Mouse (Mus musculus) kidney, postnatal 4 days (tissue): ENCODE data around the gene Dnajc21.

Source experiments
- DNase-seq, 2 experiments: peaks; one replicate each; pipeline ENCODE4 v3.0.0; 2021; ENCODE audit warnings: mixed read lengths in 2 of 2

Dnajc21 gene

DNA sequence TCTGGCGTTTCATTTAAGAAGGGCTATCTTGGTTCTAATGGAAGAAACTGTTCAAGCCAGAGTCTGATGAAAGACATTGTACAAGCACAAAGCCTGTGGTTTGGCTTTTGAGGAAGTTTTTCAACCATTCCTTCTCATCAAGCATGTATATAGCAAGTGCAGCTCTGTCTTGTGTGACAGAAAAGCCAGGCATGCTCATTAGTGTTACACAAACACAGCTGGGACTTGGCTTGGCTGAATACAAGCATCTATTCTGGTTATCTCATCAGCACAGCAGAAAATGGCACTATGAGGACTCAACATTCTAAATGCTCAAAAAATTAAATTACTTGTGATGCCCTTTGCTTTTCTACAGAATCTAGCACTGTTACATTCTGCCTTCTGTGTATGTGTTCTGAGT is 33.4 kb downstream of the Dnajc21 start:
- no peak for DNase-seq

- DNase-seq, result no peak
Measured at GRCm38 (mm10) chr15:10426545-10427266, 43.6 kb downstream of the Dnajc21 start.

DNA sequence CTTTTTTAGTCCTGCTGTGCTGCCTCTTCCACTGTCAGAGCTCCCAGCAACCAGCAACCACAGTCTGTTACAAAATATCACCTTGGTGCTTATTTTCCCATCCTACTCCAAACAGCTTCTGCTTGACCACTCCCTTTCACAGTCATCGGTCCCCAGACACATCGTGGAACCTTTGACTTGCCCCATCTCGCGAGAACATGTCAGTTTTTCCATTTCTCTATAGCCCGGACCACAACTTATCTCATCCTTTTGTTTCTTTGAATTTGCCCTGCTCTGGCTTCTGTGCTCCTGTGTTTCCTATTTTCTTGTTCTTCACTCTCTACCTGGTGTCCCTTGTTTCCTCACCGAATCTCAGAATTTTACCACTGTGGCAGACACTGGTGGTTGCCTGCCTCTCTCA is 44.2 kb downstream of the Dnajc21 start:
- DNase-seq, result no peak

- no peak for DNase-seq
Measured at GRCm38 (mm10) chr15:10421785-10422144, 48.6 kb downstream of the Dnajc21 start.

GRCm38 (mm10) chr15:10421138-10421784 is 49.1 kb downstream of the Dnajc21 start:
- peak in 1 of 2 experiments; percentile 15 for DNase-seq

DNA sequence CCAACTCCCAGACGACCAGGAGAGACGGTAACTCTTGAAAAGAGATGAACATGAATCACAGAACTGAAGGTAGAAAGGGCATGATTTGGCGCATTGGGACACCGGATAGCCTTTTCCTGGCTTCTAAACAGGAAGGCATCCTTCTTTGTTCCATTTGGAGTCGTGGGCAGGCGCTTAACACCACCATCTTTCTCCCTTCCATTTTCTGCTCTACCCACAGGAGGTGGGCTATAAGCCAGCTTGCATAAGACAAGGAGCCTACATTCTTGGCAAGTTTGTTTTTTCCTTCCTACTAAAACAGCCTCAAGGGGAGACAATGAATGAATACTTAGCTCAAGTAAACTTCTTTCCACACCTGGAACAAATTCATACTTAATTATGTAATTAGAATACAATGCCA is 56.7 kb downstream of the Dnajc21 start:
- DNase-seq, result no peak

DNA sequence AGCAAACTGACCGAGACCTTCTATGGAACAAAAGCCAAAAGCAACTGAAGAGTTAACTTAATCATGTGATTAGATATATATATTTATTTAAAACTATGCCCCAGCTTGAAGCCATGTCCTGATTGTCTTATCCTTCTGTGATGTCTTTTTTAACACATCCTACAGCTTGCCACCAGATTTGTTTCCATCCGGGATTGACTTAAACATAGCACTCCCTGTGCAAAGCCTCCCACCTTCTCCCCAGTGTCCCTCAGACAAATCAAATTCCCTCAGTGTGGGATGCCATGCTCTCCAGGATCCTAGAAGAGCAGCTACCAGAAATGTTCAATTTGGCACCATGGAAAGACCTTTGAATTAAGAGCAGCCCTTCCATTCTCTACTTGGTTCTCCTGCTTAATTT is 59.4 kb downstream of the Dnajc21 start:
- DNase-seq, result no peak

- no peak for DNase-seq
Measured at GRCm38 (mm10) chr15:10409842-10410241, 60.5 kb downstream of the Dnajc21 start.

DNA sequence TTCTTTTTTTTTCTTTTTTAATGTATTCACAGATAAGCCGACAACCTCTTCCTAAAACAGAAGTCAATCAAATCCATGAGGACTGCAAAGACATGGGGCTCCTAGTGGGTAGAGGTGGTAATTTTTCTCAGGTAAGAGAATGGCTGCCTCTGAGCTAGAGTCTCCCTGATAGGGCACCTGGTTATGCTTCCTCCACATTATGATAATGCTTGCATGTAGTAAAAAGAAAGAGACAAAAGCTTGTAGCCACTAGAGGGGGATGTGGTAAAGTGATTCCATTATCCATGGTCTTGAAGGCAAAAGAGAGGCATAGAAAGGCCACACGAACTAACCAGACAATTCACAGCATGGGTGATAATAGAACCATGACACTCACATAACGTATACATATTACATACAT is 69.9 kb downstream of the Dnajc21 start:
- DNase-seq, result no peak

GRCm38 (mm10) chr15:10399795-10400194 is 70.5 kb downstream of the Dnajc21 start:
- peak; percentile 16 to 40 for DNase-seq
